Comparison of ENCODE assay signal across 1 mouse cellular context in the genomic region with DNA sequence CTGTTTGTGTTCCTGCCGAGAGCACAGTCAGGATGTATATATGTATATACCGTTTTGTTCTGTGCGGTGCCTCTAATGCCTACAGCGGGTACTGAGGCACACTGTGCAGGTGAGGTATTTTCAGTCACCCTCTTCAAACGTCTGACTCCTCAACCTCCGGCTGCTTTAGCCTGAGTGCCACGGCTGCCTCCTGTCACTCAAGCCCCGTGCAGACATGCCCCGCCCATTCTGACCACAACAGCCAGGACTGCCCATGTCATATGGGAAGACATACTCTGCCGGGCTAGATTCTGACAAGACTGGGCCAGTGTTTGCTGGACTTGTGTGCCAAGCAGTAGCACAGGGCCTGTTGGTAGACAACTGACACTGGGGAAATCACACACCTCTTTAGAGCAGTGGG.
TF ChIP-seq lines count a peak whose summit lies in the region.

No protein-coding gene starts in this region.

TF ChIP-seq in CH12.LX, 34 proteins besides CTCF, POLR2A, EP300 and RAD21:
- TF ChIP-seq UBTF (IDR thresholded peaks at IDR 0.05; ENCODE audit: low read depth, low read length) (no peak), GABPA (IDR thresholded peaks at IDR 0.05; ENCODE audit: insufficient replicate concordance, low read depth, low read length) (no peak), PAX5 (IDR thresholded peaks at IDR 0.05; ENCODE audit: low read length) (no peak), ZC3H11A (IDR thresholded peaks at IDR 0.05; ENCODE audit: low read depth, low read length) (no peak), MAFK (IDR thresholded peaks at IDR 0.05; ENCODE audit: insufficient replicate concordance, low read length) (no peak), MAZ (IDR thresholded peaks at IDR 0.05; ENCODE audit: low read depth, low read length) (no peak), ZMIZ1 (IDR thresholded peaks at IDR 0.05; ENCODE audit: low read depth, low read length) (peak; percentile 26; the same call in 1 of the 2 replicates), TCF12 (IDR thresholded peaks at IDR 0.05; ENCODE audit: low read depth, low read length) (peak; percentile 48; the same call in 1 of the 2 replicates), USF1 (IDR thresholded peaks at IDR 0.05; ENCODE audit: low read depth, low read length) (no peak), KAT2A (IDR thresholded peaks at IDR 0.05; ENCODE audit: insufficient replicate concordance, low read length) (no peak), USF2 (conservative IDR thresholded peaks at IDR 0.05; ENCODE audit: low read depth, low read length) (no peak), JUN (IDR thresholded peaks at IDR 0.05; ENCODE audit: insufficient read depth, low read depth, low read length) (no peak), MEF2A (IDR thresholded peaks at IDR 0.05; ENCODE audit: borderline replicate concordance, low read depth, low read length) (peak; percentile 36; the same call in 1 of the 2 replicates), E2F4 (IDR thresholded peaks at IDR 0.05; ENCODE audit: insufficient replicate concordance, low read depth, low read length) (no peak), BHLHE40 (IDR thresholded peaks at IDR 0.05; ENCODE audit: low read depth, low read length) (peak; percentile 65), CHD1 (IDR thresholded peaks at IDR 0.05; ENCODE audit: low read depth, low read length) (no peak), MXI1 (IDR thresholded peaks at IDR 0.05; ENCODE audit: low read depth, low read length) (peak; percentile 47; the same call in 1 of the 2 replicates), NELFE (IDR thresholded peaks at IDR 0.05; ENCODE audit: low read depth, low read length) (no peak), SIN3A (IDR thresholded peaks at IDR 0.05; ENCODE audit: low read length) (peak; percentile 72), MYC (IDR thresholded peaks at IDR 0.05; ENCODE audit: low read depth, low read length) (no peak), NRF1 (IDR thresholded peaks at IDR 0.05; ENCODE audit: low read depth, low read length) (0 out of 2 replicates have a peak, but pooled peaks have one; percentile 7), ZKSCAN1 (IDR thresholded peaks at IDR 0.05; ENCODE audit: borderline replicate concordance, low read depth, low read length) (no peak), SMC3 (IDR thresholded peaks at IDR 0.05; ENCODE audit: low read depth, low read length) (peak; percentile 13; the same call in 1 of the 2 replicates), TBP (conservative IDR thresholded peaks at IDR 0.05; ENCODE audit: low read depth, low read length) (0 out of 2 replicates have a peak, but pooled peaks have one; percentile 15), ZNF384 (IDR thresholded peaks at IDR 0.05; ENCODE audit: low read depth, low read length) (no peak), CHD2 (IDR thresholded peaks at IDR 0.05; ENCODE audit: low read length) (no peak), RCOR1 (conservative IDR thresholded peaks at IDR 0.05; ENCODE audit: low read depth, low read length) (no peak), IRF4 (IDR thresholded peaks at IDR 0.05; ENCODE audit: low read depth, low read length) (no peak), ETS1 (conservative IDR thresholded peaks at IDR 0.05; ENCODE audit: low read depth, low read length) (0 out of 2 replicates have a peak, but pooled peaks have one; percentile 11), ELF1 (IDR thresholded peaks at IDR 0.05; ENCODE audit: low read depth, low read length) (no peak), MAX (IDR thresholded peaks at IDR 0.05; ENCODE audit: low read length) (no peak; the same call in 1 of the 2 replicates), HCFC1 (IDR thresholded peaks at IDR 0.05; ENCODE audit: low read depth, low read length) (no peak), JUND (conservative IDR thresholded peaks at IDR 0.05; ENCODE audit: low read depth, low read length) (no peak), POLR2AphosphoS2 (IDR thresholded peaks at IDR 0.05; ENCODE audit: low read depth, low read length) (no peak)
TF ChIP-seq in CH12.LX: peak in this region for 10.
